Mouse (Mus musculus) bone marrow macrophage, adult 2 months (primary cell): ENCODE data around the gene Rbck1.

ENCODE experiments used
- CTCF ChIP-seq: IDR thresholded peaks from 2 replicates; pipeline ENCODE4 v1.5.1; 2012; ENCODE audit warnings: low read depth, mild to moderate bottlenecking, low read length, moderate library complexity
- POLR2A ChIP-seq: IDR thresholded peaks from 2 replicates; pipeline ENCODE4 v1.6.1; 2012; ENCODE audit warnings: mild to moderate bottlenecking, low read depth, low read length, borderline replicate concordance

DNA sequence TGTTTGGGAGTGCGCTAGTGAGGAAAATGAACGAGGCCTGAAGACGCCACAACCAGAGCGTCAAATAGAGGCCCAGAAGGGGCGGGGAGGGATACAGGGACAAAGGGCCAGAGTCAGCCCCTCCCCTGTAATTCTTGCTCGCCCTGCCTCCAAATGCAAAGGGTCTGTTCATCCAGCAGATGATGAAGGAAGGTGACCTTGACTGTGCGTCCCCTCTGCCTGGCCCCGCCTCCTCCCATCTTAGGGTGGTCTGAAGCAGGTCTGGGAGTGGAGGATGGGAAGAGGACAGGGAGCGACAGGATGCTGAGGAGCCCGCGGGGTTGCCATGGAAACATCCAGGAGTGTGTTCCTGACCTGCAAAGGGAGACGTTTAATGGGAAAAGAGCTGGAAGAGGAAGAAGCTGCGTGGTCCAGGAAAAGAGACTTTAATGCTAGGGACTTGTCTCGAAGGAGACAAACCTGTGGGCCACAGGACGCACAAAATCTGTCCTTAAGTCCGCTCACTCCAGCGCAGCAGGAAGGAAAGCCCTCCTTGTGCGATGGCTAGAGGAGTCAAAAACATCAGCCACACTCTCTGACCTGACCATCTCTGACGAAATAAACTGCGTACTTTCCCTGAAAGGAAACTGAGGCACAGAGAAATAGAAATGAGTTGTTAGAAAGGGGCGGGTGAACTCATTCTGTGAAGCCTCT is 43.3 kb upstream of the Rbck1 start:
- TF ChIP-seq CTCF (no peak), POLR2A (no peak)
